Mouse (Mus musculus) brain, embryonic 14.5 days (tissue): Measurements from ENCODE around the gene Wdr75.

Source experiments
- CTCF ChIP-seq: fragments of 200-500 bp; IDR thresholded peaks from 2 replicates; pipeline ENCODE4 v1.5.1; 2012; ENCODE audit warnings: inconsistent platforms, mild to moderate bottlenecking, moderate library complexity, borderline replicate concordance; ENCODE audit not compliant: insufficient read depth, insufficient read length; ENCODE audit errors: extremely low read depth
- POLR2A ChIP-seq: fragments of 200-500 bp; IDR thresholded peaks from 2 replicates; pipeline ENCODE4 v1.6.1; 2012; ENCODE audit warnings: mild to moderate bottlenecking, inconsistent platforms, borderline replicate concordance; ENCODE audit not compliant: poor library complexity, insufficient read depth, insufficient read length, severe bottlenecking; ENCODE audit errors: extremely low read depth

- TF ChIP-seq POLR2A: no peak
- TF ChIP-seq CTCF: no peak
Observed at GRCm38 (mm10) chr1:45760667-45761467, 34.1 kb upstream of the Wdr75 start.
